Mouse (Mus musculus) erythroid progenitor cell, adult 5-6 weeks (primary cell): ENCODE measurements around the gene Oit3. TPM values are rescaled to one million over a fixed set of nuclear protein-coding genes. Genes with fewer than 3 reads are reported as not detected.
"Not testable (repeated sequence)": the region's sequence is repeated elsewhere in the genome, so short reads cannot be mapped to it uniquely, and the experiment has no call there.

Experiments
- ATAC-seq: replicated peaks from 2 replicates; pipeline ENCODE4 v1.8.0; 2016; ENCODE audit warnings: moderate number of reproducible peaks, mild to moderate bottlenecking, moderate TSS enrichment, inconsistent platforms; ENCODE audit not compliant: poor library complexity, low FRiP score, severe bottlenecking
- total RNA-seq, 2 experiments: library from RNA; stranded (forward) in 1 of 2; stranded (reverse) in 1 of 2; fragments of 150-400 nt in 1 of 2; fragments of 186-747, 209-891 nt in 1 of 2; gene quantifications; 2 replicates each; pipeline versions ENCODE4 v1.2.3 to v1.2.4; 2015 to 2017; ENCODE audit warnings: low replicate concordance in 2 of 2

Oit3 gene
- total RNA-seq, 2 experiments from 2014 or later, result not detected

GRCm38 (mm10) chr10:59435746-59436145 is 5.8 kb downstream of the Oit3 start:
- no peak for ATAC-seq

GRCm38 (mm10) chr10:59430701-59431218 is 10.8 kb downstream of the Oit3 start:
- no peak for ATAC-seq

GRCm38 (mm10) chr10:59429448-59430135 is 12.0 kb downstream of the Oit3 start:
- ATAC-seq, result no peak

- no peak for ATAC-seq
Measured at GRCm38 (mm10) chr10:59426371-59426770, 15.2 kb downstream of the Oit3 start.

- no peak for ATAC-seq
Measured at GRCm38 (mm10) chr10:59425369-59425768, 16.2 kb downstream of the Oit3 start.

GRCm38 (mm10) chr10:59424453-59424852 is 17.1 kb downstream of the Oit3 start:
- no peak for ATAC-seq

- no peak for ATAC-seq
Measured at GRCm38 (mm10) chr10:59419516-59419915, 22.1 kb downstream of the Oit3 start.

- no peak for ATAC-seq
Measured at GRCm38 (mm10) chr10:59416623-59417022, 25.0 kb downstream of the Oit3 start.

GRCm38 (mm10) chr10:59413711-59414110 is 27.9 kb downstream of the Oit3 start:
- ATAC-seq, result no peak

- no peak for ATAC-seq
Measured at GRCm38 (mm10) chr10:59410264-59410663, 31.3 kb downstream of the Oit3 start.

- no peak for ATAC-seq
Measured at GRCm38 (mm10) chr10:59408499-59408898, 33.1 kb downstream of the Oit3 start.

- ATAC-seq, result no peak
Measured at GRCm38 (mm10) chr10:59403793-59404149, 37.8 kb downstream of the Oit3 start.

- 0 out of 2 replicates have a peak, but pooled peaks have one; percentile 25 for ATAC-seq
Measured at GRCm38 (mm10) chr10:59402899-59403792, 38.4 kb downstream of the Oit3 start, which contains the start of gene Pla2g12b. TSS of gene Pla2g12b (plus strand) at chr10:59403660.

- peak; percentile 87 for ATAC-seq
Measured at GRCm38 (mm10) chr10:59395461-59395860, 46.1 kb downstream of the Oit3 start, which contains the start of gene Gm10273. TSS of gene Gm10273 (plus strand) at chr10:59395632.

- ATAC-seq, result no peak
Measured at GRCm38 (mm10) chr10:59391907-59392306, 49.7 kb downstream of the Oit3 start.

- ATAC-seq, result no peak
Measured at GRCm38 (mm10) chr10:59389652-59390051, 51.9 kb downstream of the Oit3 start.

- no peak for ATAC-seq
Measured at GRCm38 (mm10) chr10:59386951-59387350, 54.6 kb downstream of the Oit3 start.

GRCm38 (mm10) chr10:59381563-59381962 is 60.0 kb downstream of the Oit3 start:
- ATAC-seq, result not testable (repeated sequence)

GRCm38 (mm10) chr10:59380411-59380821 is 61.2 kb downstream of the Oit3 start:
- ATAC-seq, result peak; percentile 88

- ATAC-seq, result 0 out of 2 replicates have a peak, but pooled peaks have one; percentile 21
Measured at GRCm38 (mm10) chr10:59379927-59380326, 61.7 kb downstream of the Oit3 start.

GRCm38 (mm10) chr10:59378728-59379127 is 62.9 kb downstream of the Oit3 start:
- no peak for ATAC-seq
